Mouse (Mus musculus) lung, embryonic 14.5 days (tissue): Measurements from ENCODE around the gene Limd1. TPM values are rescaled to one million over a fixed set of nuclear protein-coding genes. Genes with fewer than 3 reads are reported as not detected.

ENCODE experiments used
- ATAC-seq: fragments of 200-750 bp; cut with Nextera tagmentation; 2 replicates; pipeline ENCODE4 v1.8.0; 2017; ENCODE audit warnings: mild to moderate bottlenecking, moderate TSS enrichment, moderate library complexity; ENCODE audit not compliant: insufficient read depth
- DNase-seq: peaks from one replicate; pipeline ENCODE4 v3.0.0-alpha.2; 2015
- H3K27ac ChIP-seq: fragments of 300-500 bp; sonication (generic); 2 replicates; pipeline ENCODE4 v1.5.1; 2014; ENCODE audit warnings: low read depth, mild to moderate bottlenecking, moderate library complexity
- H3K27me3 ChIP-seq: fragments of 300-500 bp; sonication (generic); 2 replicates; pipeline ENCODE4 v1.6.1; 2014; ENCODE audit warnings: low read length, control low read depth; ENCODE audit not compliant: insufficient read depth
- H3K36me3 ChIP-seq: fragments of 300-500 bp; sonication (generic); 2 replicates; pipeline ENCODE4 v1.6.1; 2014; ENCODE audit warnings: control low read depth; ENCODE audit not compliant: insufficient read depth
- H3K4me1 ChIP-seq: fragments of 300-500 bp; sonication (generic); 2 replicates; pipeline ENCODE4 v1.6.1; 2014; ENCODE audit warnings: antibody characterized with exemption, control low read depth; ENCODE audit not compliant: insufficient read depth
- H3K4me2 ChIP-seq: fragments of 300-500 bp; sonication (generic); 2 replicates; pipeline ENCODE4 v1.6.1; 2014; ENCODE audit warnings: mild to moderate bottlenecking
- H3K4me3 ChIP-seq: fragments of 300-500 bp; sonication (generic); 2 replicates; pipeline ENCODE4 v1.5.1; 2014; ENCODE audit warnings: low read depth, low read length
- H3K9ac ChIP-seq: fragments of 300-500 bp; sonication (generic); 2 replicates; pipeline ENCODE4 v1.6.1; 2014
- H3K9me3 ChIP-seq: fragments of 300-500 bp; sonication (generic); 2 replicates; pipeline ENCODE4 v1.6.1; 2016; ENCODE audit warnings: low read depth, low read length, control low read depth
- CTCF ChIP-seq: IDR thresholded peaks from 2 replicates; pipeline ENCODE4 v1.5.1; 2016; ENCODE audit warnings: antibody characterized with exemption, low read depth
- WGBS: fragments of 180-500 bp; shearing (Covaris S2); extraction: QIAGEN DNeasy Blood & Tissue Kit; methylation state at CpG from one replicate; pipeline ENCODE4 v1.1.7; 2014; 5-methylcytosine and 5-hydroxymethylcytosine counted together
- polyA plus RNA-seq: library from polyadenylated mRNA; unstranded; fragments of >200 nt; fragmentation: Nextera tagmentation; extraction: Ambion mirVana; gene quantifications from 2 replicates; pipeline ENCODE4 v1.2.1, GENCODE M21; 2014

Limd1 gene
- polyA plus RNA-seq, 1 experiment from 2014 or later, result 68.2 TPM

DNA sequence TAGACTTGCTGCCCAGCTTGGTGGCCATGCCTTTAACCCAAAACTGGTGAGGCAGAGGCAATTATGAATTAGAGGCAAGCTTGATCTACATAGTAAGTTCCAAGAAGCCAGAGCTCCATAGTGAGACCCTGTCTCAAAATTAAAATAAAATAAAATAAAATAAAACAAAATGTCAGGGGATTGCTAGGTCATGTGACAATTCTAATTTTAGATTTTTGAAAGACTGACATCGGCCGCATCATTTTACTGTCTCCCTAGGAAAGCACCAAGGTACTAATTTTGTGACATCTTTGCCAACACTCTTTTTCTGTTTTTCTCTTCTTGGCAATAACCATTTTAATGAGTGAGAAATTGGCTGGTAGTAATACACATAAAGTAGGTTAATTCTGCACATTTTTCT, 58.1 kb downstream of the Limd1 start:
- WGBS, result 98% methylated on average over 2 of the region's 2 CpGs
- Histone ChIP-seq H3K27me3 (no peaks in the 10 kb centered on the region), H3K9ac (no peak overlapping the region), H3K27ac (no peak overlapping the region), H3K9me3 (no peaks in the 10 kb centered on the region), H3K4me3 (no peak overlapping the region), H3K4me2 (no peak overlapping the region), H3K4me1 (0 out of 2 replicates have a peak, but pooled peaks cover 2% of the 10 kb centered on the region), H3K36me3 (no peaks in the 10 kb centered on the region)
- DNase-seq (no peak), ATAC-seq (no peak)
- TF ChIP-seq CTCF, result no peak

DNA sequence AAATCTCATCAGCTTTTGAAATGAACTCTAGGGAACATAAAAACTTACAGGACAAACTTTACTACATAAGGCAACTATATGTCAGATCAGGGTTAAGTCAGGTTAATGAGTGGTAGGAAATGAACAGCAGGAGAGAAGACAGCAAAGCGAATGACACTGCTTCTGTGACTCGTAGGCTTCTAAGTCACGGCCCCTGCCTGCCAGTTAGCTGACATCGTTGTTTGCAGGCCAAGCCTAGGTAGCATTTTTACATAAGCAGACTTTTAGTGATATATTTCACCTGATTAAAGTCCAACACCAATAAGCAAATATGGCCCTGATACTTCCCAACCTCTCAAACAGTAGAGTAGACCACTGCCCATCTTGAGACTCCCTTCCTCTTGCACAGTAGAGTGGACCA, 59.7 kb downstream of the Limd1 start:
- no peaks in the 10 kb centered on the region for H3K36me3 ChIP-seq
- no peaks in the 10 kb centered on the region for H3K9me3 ChIP-seq
- no peak overlapping the region for H3K9ac ChIP-seq
- H3K4me2 ChIP-seq, result no peak overlapping the region
- no peak for TF ChIP-seq CTCF
- WGBS, result 71% methylated on average over 4 of the region's 4 CpGs
- H3K4me3 ChIP-seq, result no peak overlapping the region
- H3K27ac ChIP-seq, result no peak overlapping the region; the same call in 1 of the 2 replicates
- DNase-seq, result no peak
- no peak for ATAC-seq
- 0 out of 2 replicates have a peak, but pooled peaks cover 2% of the 10 kb centered on the region for H3K4me1 ChIP-seq
- H3K27me3 ChIP-seq, result no peaks in the 10 kb centered on the region

DNA sequence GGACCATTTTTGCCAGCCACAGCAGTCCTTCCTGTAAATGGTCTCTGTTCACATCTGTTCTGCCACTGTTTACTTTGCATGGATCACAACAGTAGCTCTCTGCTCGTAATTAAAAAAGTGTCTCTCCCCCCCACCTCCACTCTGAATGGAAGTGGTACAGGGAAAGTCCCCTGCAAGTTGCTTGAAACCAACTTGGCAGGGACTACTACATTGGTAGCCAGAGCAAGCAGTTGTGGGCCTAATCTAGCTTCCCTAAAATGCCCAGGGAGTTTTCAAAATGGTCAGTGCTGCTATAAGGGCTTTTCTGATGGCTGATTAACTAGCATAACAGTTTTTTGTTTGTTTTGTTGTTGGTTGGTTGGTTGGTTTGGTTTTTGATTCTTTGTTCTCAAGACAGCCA, 60.6 kb downstream of the Limd1 start:
- Histone ChIP-seq H3K27me3 (no peaks in the 10 kb centered on the region), H3K4me2 (no peak overlapping the region), H3K27ac (no peak overlapping the region), H3K9ac (no peak overlapping the region), H3K9me3 (no peaks in the 10 kb centered on the region), H3K4me1 (0 out of 2 replicates have a peak, but pooled peaks cover 2% of the 10 kb centered on the region), H3K36me3 (no peaks in the 10 kb centered on the region), H3K4me3 (no peak overlapping the region)
- no peak for TF ChIP-seq CTCF
- DNase-seq, result no peak
- ATAC-seq, result no peak
- WGBS, result 27% methylated on average over 1 of the region's 1 CpGs

DNA sequence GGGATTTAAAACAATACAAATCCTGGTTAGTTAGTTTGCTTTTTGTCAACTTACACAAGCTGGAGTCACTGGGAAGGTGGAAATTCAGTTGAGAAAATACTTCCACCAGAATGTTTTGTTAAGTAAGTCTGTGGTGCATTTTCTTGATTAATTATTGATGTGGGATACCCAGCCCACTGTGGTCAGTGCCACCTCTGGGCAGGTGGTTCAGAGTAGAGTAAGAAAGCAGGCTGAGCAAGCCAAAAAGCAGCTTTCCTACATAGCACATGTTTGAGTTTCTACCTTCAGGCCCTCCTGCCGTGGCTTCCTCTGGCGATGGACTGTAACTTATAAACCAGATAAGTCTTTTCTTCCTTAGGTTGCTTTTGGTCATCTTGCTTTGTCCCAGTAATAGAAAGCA, 61.3 kb downstream of the Limd1 start:
- Histone ChIP-seq H3K27ac (no peak overlapping the region), H3K4me3 (no peak overlapping the region), H3K36me3 (no peaks in the 10 kb centered on the region; the same call in 1 of the 2 replicates), H3K9ac (no peak overlapping the region), H3K4me2 (no peak overlapping the region), H3K4me1 (0 out of 2 replicates have a peak, but pooled peaks cover 2% of the 10 kb centered on the region), H3K9me3 (no peaks in the 10 kb centered on the region), H3K27me3 (no peaks in the 10 kb centered on the region)
- 76% methylated on average over 2 of the region's 2 CpGs for WGBS
- DNase-seq (no peak), ATAC-seq (no peak)
- TF ChIP-seq CTCF, result no peak

DNA sequence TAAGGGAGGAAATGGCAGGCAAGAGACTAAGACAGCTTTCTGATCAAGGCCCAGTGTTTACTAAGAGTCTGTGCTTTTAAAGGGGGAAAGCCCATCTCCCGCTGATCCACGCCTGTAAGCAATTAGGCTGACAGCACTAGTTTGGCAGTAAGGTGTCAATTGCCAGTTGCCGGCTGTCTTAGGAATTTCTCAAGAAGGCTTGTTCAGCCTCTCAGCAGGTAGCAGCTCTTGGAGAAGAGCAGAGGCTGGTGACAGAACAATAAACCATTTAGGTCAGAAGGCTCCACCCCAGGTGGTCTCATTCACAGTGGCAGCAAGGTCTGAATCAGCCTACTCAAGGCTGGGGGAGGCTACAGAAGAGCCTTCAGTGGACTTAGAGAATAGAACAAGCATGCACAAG, 76.1 kb downstream of the Limd1 start:
- ATAC-seq, result no peak
- 27% methylated on average over 3 of the region's 3 CpGs for WGBS
- no peak overlapping the region for H3K4me2 ChIP-seq
- DNase-seq, result no peak
- no peaks in the 10 kb centered on the region for H3K4me1 ChIP-seq
- no peak for TF ChIP-seq CTCF
- H3K9ac ChIP-seq, result no peak overlapping the region
- H3K27me3 ChIP-seq, result no peaks in the 10 kb centered on the region
- H3K4me3 ChIP-seq, result no peak overlapping the region
- H3K27ac ChIP-seq, result no peak overlapping the region
- H3K36me3 ChIP-seq, result peaks cover 47% of the 10 kb centered on the region
- no peaks in the 10 kb centered on the region for H3K9me3 ChIP-seq

Other genes starting within 250 kb of the Limd1 start
- gene Tmem158, start 217.9 kb upstream of the Limd1 start, polyA plus RNA-seq, result 20.3 and 21.8 TPM in 2 replicates
- gene Lars2, start 111.8 kb upstream of the Limd1 start, polyA plus RNA-seq, result 1,263 and 1,357 TPM in 2 replicates
- gene Sacm1l, start 51.1 kb downstream of the Limd1 start, polyA plus RNA-seq, result 47.6 and 53.0 TPM in 2 replicates
- 0.14 and 0.27 TPM in 2 replicates for gene Slc6a20b, start 153.9 kb downstream of the Limd1 start, polyA plus RNA-seq
- 0.09 TPM in 2 replicates for gene Ccr9, start 199.7 kb downstream of the Limd1 start, polyA plus RNA-seq
- 0.13 and 0.14 TPM in 2 replicates for gene Slc6a20a, start 200.2 kb downstream of the Limd1 start, polyA plus RNA-seq
- 44.9 and 45.4 TPM in 2 replicates for gene Lztfl1, start 239.0 kb downstream of the Limd1 start, polyA plus RNA-seq